Mouse (Mus musculus) adrenal gland, adult 18-20 months (tissue): ENCODE results near the gene Cd300ld5. TPM values are rescaled to one million over a fixed set of nuclear protein-coding genes. Genes with fewer than 3 reads are reported as not detected.
"Not testable (repeated sequence)": the region's sequence is repeated elsewhere in the genome, so short reads cannot be mapped to it uniquely, and the experiment has no call there.

Experiments used
- DNase-seq, 2 experiments: peaks; one replicate each; pipeline ENCODE4 v3.0.0; 2021 to 2022; ENCODE audit warnings: low spot score in 2 of 2
- total RNA-seq, 2 experiments: library from RNA; stranded (reverse); gene quantifications; 1 replicate in 1 of 2; 2 replicates in 1 of 2; pipeline ENCODE4 v1.2.3; 2021

Cd300ld5 gene
- total RNA-seq, 2 experiments from 2014 or later, result 3.4 to 10.9 TPM

DNA sequence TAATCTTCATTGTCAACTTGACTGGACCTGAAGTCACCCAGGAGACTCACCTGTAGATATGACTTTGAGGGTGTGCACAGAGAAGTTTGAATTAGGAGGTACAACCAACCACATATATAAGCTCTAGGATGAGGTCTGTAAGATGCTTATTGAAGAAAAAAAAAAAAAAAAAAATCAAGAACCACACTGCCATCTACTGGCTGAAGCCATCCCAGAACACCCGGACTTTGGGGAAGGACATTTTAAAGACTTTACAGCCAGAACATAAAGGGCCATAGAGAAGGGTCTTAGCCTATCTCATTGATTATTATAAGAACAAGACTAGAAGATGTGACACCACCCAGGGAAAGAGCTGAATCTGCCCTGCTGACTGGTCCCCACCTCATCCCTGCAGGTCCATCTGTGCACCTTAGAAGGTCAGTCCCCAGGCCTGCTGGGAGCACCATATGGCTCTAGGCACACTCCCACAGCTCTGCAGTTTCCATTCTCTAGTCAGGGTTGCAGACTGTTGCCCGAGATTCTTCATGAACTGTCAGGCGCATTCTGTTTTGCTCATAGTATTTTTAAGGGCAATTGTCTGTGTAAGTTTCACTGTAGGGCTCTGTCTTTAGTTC lies 11.8 kb upstream of the Cd300ld5 start:
- DNase-seq, result peak in 1 of 2 experiments; percentile 12

DNA sequence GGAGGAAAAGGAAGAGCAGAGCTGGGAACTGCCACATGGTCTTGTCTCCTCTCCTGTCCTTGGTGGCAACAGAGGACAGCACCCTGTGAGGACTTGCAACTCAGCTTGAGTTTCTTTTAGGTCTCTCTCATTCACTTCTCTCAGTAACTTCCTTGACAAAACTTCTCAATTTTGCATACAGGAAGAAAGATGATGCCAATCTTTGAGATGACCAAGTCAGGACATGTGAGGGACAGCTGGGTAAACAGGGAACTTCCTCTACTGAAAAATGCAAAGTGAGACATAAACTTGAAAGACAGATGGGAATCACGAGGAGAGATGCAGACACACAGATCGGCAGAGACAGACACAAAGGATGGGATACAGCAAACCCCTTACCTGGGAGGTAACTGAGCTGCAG lies 10.7 kb upstream of the Cd300ld5 start, which contains the start of gene Cd300ld3:
Cd300ld3 (minus strand) TSS at position 151 of the 400 bp plus-strand sequence.
- DNase-seq, result peak in 1 of 2 experiments; percentile 7

DNA sequence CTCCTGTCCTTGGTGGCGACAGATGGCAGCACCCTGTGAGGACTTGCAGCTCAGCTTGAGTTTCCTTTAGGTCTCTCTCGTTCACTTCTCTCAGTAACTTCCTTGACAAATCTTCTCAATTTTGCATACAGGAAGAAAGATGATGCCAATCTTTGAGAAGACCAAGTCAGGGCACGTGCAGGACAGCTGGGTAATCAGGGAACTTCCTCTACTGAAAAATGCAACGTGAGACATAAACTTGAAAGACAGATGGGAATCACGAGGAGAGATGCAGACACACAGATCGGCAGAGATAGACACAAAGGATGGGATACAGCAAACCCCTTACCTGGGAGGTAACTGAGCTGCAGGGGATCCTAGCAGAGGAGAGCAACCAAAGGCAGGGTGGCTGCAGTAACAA lies 10.7 kb downstream of the Cd300ld5 start, which contains the start of gene Cd300ld4:
Cd300ld4 (minus strand) TSS at position 101 of the 400 bp plus-strand sequence.
- DNase-seq, result not testable (repeated sequence)

DNA sequence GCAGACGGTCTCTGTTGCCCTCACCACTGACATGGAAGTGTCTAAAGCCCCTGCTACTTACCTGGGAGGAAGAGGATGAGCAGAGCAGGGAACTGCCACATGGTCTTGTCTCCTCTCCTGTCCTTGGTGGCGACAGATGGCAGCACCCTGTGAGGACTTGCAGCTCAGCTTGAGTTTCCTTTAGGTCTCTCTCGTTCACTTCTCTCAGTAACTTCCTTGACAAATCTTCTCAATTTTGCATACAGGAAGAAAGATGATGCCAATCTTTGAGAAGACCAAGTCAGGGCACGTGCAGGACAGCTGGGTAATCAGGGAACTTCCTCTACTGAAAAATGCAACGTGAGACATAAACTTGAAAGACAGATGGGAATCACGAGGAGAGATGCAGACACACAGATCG lies 21.5 kb downstream of the Cd300ld5 start, which contains the start of gene Cd300ld2:
Cd300ld2 (minus strand) TSS at position 101 of the 400 bp plus-strand sequence.
- DNase-seq, result not testable (repeated sequence)

DNA sequence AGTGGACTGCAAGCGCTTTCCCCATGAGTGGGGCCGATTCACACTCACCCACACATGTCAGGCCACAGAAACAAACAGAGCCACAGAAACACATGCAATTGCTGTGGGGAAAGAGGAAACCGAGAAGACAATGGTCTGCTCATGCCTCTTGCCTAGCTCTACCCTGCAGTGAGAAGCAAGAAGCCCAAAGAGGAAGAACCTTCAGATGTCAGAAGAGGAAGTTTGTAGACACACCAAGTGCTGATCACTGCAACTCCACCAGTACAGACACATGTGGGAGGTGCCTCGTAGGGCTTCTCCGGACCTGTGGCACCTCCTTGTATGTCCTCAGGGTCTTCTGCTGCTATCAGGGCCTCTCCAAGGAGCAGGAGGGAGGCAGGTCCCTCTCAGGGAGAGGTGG lies 33.5 kb downstream of the Cd300ld5 start:
- no peak for DNase-seq

DNA sequence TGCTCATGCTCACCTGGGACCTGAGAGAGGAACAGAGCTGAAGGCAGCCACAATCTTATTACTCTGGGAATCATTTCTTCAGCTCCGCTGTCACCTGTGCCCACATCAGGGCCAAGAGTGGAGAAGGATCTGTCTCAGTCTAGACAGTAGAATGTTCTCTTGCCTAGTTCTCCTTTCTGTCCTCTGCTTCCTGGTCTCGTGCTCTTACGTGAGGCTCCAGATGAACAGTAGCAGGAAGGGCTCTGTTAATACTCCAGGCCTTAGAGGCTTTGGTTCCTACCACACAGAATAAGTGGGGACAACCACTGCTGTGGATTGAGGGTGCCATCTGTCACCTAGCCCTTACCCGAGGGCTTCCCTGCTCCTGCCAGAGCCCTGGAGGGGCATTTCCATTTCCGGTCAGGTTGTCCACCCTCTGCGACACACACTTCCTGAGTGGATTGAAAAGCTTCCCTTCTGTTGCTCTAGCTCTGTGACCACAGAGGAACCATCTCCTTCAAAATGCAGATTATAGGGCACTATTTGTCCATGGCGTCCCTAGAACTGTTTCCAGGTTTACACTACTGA lies 36.0 kb downstream of the Cd300ld5 start, which contains the start of gene Cd300c2:
Cd300c2 (minus strand) TSS at position 407 of the 567 bp plus-strand sequence.
- no peak for DNase-seq

DNA sequence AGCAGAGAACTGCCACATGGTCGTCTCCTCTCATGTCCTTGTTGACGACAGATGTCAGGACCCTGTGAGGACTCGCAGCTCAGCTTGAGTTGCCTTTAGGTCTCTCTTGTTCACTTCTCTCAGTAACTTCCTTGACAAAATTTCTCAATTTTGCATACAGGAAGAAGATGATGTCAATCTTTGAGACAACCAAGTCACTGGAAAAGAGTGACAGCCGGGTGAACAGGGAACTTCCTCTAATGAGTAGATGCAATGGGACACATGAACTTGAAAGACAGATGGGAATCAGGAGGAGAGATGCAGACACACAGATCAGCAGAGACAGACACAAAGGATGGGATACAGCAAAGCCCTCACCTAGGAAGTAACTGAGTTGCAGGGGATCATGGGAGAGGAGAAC lies 47.8 kb downstream of the Cd300ld5 start, which contains the start of gene Cd300ld:
Cd300ld (minus strand) TSS at position 130 of the 400 bp plus-strand sequence.
- no peak for DNase-seq

DNA sequence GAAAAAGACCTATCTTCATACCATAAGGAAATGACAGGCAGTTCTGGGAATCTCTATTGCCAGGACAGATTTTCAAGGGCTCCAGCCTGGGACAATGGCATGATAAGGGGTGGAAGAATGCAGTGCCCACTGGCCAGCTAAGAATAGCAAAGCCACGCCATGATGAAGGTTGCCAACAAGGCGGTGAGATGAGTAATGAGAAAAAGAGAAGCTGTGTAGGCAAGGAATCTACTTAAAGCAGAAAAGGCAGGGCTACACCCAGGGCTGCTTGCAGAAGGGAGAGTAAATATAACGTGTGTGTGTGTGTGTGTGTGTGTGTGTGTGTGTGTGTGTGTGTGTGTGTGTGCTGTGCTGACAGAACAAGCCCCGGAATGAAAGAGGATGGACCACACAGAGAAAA lies 55.7 kb downstream of the Cd300ld5 start:
- DNase-seq, result no peak

Other genes with a start within 250 kb of the Cd300ld5 start
- gene Btbd17, start 241.8 kb downstream of the Cd300ld5 start, total RNA-seq, result not detected
- gene Gpr142, start 238.8 kb downstream of the Cd300ld5 start, total RNA-seq, result not detected
- 1 to 10 TPM; 2.5 to 4.6 TPM for gene Gprc5c, start 186.6 kb downstream of the Cd300ld5 start, total RNA-seq
- 1 to 10 TPM; 1.3 to 3.3 TPM for gene Cd300a, start 147.7 kb downstream of the Cd300ld5 start, total RNA-seq
- gene Cd300lb, start 103.4 kb downstream of the Cd300ld5 start, total RNA-seq, result under 1 TPM; 0.40 to 0.80 TPM
- not detected for gene Cd300c, start 68.6 kb downstream of the Cd300ld5 start, total RNA-seq
- 1 to 10 TPM; 1.1 to 2.5 TPM for gene Cd300ld, start 47.8 kb downstream of the Cd300ld5 start, total RNA-seq
- gene Cd300c2, start 35.9 kb downstream of the Cd300ld5 start, total RNA-seq, result 1 to 10 TPM; 5.3 to 8.6 TPM
- not detected for gene Cd300ld2, start 21.6 kb downstream of the Cd300ld5 start, total RNA-seq
- under 1 TPM in 1 of 2 experiments, not detected in 1; 0.74 TPM for gene Cd300ld4, start 10.8 kb downstream of the Cd300ld5 start, total RNA-seq
- gene Cd300ld3, start 10.6 kb upstream of the Cd300ld5 start, total RNA-seq, result 10 to 100 TPM in 1 of 2 experiments, 1 to 10 TPM in 1; 8.6 to 10.5 TPM
- gene Cd300e, start 24.4 kb upstream of the Cd300ld5 start, total RNA-seq, result under 1 TPM; 0.46 to 0.64 TPM
- 1 to 10 TPM in 1 of 2 experiments, under 1 TPM in 1; 0.76 to 1.3 TPM for gene Rab37, start 53.7 kb upstream of the Cd300ld5 start, total RNA-seq
- gene Cd300lf, start 96.2 kb upstream of the Cd300ld5 start, total RNA-seq, result 1 to 10 TPM; 1.3 to 2.5 TPM
- 10 to 100 TPM; 17.2 to 19.3 TPM for gene Slc9a3r1, start 125.6 kb upstream of the Cd300ld5 start, total RNA-seq
- 10 to 100 TPM; 20.3 to 20.7 TPM for gene Tmem104, start 149.7 kb upstream of the Cd300ld5 start, total RNA-seq
- 10 to 100 TPM; 26.2 to 27.6 TPM for gene Nat9, start 150.1 kb upstream of the Cd300ld5 start, total RNA-seq
- 10 to 100 TPM in 1 of 2 experiments, 1 to 10 TPM in 1; 2.2 to 10.6 TPM for gene Grin2c, start 229.5 kb upstream of the Cd300ld5 start, total RNA-seq
- gene Fdxr, start 239.3 kb upstream of the Cd300ld5 start, total RNA-seq, result 1,000 to 10,000 TPM; 1,063 to 1,343 TPM